Mouse (Mus musculus): ENCODE results near the gene Irf7. TPM values are rescaled to one million over a fixed set of nuclear protein-coding genes. Genes with fewer than 3 reads are reported as not detected.

Irf7 gene
- 33.8 to 42.4 TPM (median 37.0 TPM) in 4 replicates for total RNA-seq (2023)

GRCm38 (mm10) chr7:141265739-141266561 lies at the start of gene Irf7:
TSS of gene Irf7 (minus strand) at chr7:141266481.

GRCm38 (mm10) chr7:141291921-141292582 lies 25.8 kb upstream of the Irf7 start, which contains the start of gene Drd4:
TSS of gene Drd4 (plus strand) at chr7:141292006.

GRCm38 (mm10) chr7:141278766-141279590 lies 12.7 kb upstream of the Irf7 start, which contains the start of gene Sct:
TSS of gene Sct (minus strand) at chr7:141279133.

GRCm38 (mm10) chr7:141276546-141276945 lies 10.3 kb upstream of the Irf7 start, which contains the start of gene Cdhr5:
TSS of gene Cdhr5 (minus strand) at chr7:141276786.

GRCm38 (mm10) chr7:141228279-141229067 lies 37.8 kb downstream of the Irf7 start, which contains the start of gene Phrf1:
TSS of gene Phrf1 (plus strand) at chr7:141228784.

GRCm38 (mm10) chr7:141215101-141215879 lies 51.0 kb downstream of the Irf7 start, which contains the start of gene Rassf7:
TSS of gene Rassf7 (plus strand) at chr7:141215860.

GRCm38 (mm10) chr7:141213605-141214235 lies 52.6 kb downstream of the Irf7 start, which contains the start of gene Lmntd2:
TSS of gene Lmntd2 (minus strand) at chr7:141214080.

Other genes starting within 250 kb of the Irf7 start
- gene Ifitm6, start 248.6 kb downstream of the Irf7 start, total RNA-seq (2023): 1.6 to 1.9 TPM in 2 of 4 replicates, not detected in the others
- not detected in 4 replicates for gene Gm17387, start 237.3 kb downstream of the Irf7 start, total RNA-seq (2023)
- gene B4galnt4, start 205.4 kb downstream of the Irf7 start, total RNA-seq (2023): not detected in 4 replicates
- 21.8 to 29.7 TPM (median 25.9 TPM) in 4 replicates for gene Pkp3, start 188.3 kb downstream of the Irf7 start, total RNA-seq (2023)
- gene Sigirr, start 165.9 kb downstream of the Irf7 start, total RNA-seq (2023): 32.1 to 49.7 TPM (median 39.6 TPM) in 4 replicates
- not detected in 4 replicates for gene Ano9, start 148.7 kb downstream of the Irf7 start, total RNA-seq (2023)
- 8.0 to 9.8 TPM (median 9.4 TPM) in 4 replicates for gene Ptdss2, start 144.1 kb downstream of the Irf7 start, total RNA-seq (2023)
- 61.9 to 82.6 TPM (median 69.3 TPM) in 4 replicates for gene Rnh1, start 93.6 kb downstream of the Irf7 start, total RNA-seq (2023)
- gene Hras, start 72.5 kb downstream of the Irf7 start, total RNA-seq (2023): 23.0 to 30.6 TPM (median 27.5 TPM) in 4 replicates
- gene Lrrc56, start 72.3 kb downstream of the Irf7 start, total RNA-seq (2023): 6.4 to 9.6 TPM (median 7.2 TPM) in 4 replicates
- gene Lmntd2, start 52.4 kb downstream of the Irf7 start, total RNA-seq (2023): 3.9 to 5.0 TPM (median 4.8 TPM) in 4 replicates
- 8.9 to 16.1 TPM (median 13.3 TPM) in 4 replicates for gene Rassf7, start 50.6 kb downstream of the Irf7 start, total RNA-seq (2023)
- 147 to 159 TPM (median 152 TPM) in 4 replicates for gene Phrf1, start 37.7 kb downstream of the Irf7 start, total RNA-seq (2023)
- gene Cdhr5, start 10.3 kb upstream of the Irf7 start, total RNA-seq (2023): not detected in 4 replicates
- gene Sct, start 12.7 kb upstream of the Irf7 start, total RNA-seq (2023): not detected in 4 replicates
- gene Drd4, start 25.5 kb upstream of the Irf7 start, total RNA-seq (2023): not detected in 4 replicates
- gene Deaf1, start 61.2 kb upstream of the Irf7 start, total RNA-seq (2023): 33.5 to 54.6 TPM (median 42.7 TPM) in 4 replicates
- 15.2 to 22.8 TPM (median 16.4 TPM) in 4 replicates for gene Tmem80, start 61.3 kb upstream of the Irf7 start, total RNA-seq (2023)
- 1.0 to 1.3 TPM in 2 of 4 replicates, not detected in the others for gene Eps8l2, start 72.4 kb upstream of the Irf7 start, total RNA-seq (2023)
- gene Taldo1, start 125.7 kb upstream of the Irf7 start, total RNA-seq (2023): 130 to 142 TPM (median 131 TPM) in 4 replicates
- 31.5 to 40.0 TPM (median 35.3 TPM) in 4 replicates for gene Gatd1, start 147.7 kb upstream of the Irf7 start, total RNA-seq (2023)
- gene Cend1, start 163.0 kb upstream of the Irf7 start, total RNA-seq (2023): not detected in 4 replicates
- gene Slc25a22, start 171.4 kb upstream of the Irf7 start, total RNA-seq (2023): 37.9 to 49.5 TPM (median 44.6 TPM) in 4 replicates
- 6.9 to 9.3 TPM (median 7.8 TPM) in 4 replicates for gene Pidd1, start 177.5 kb upstream of the Irf7 start, total RNA-seq (2023)
- gene Rplp2, start 180.9 kb upstream of the Irf7 start, total RNA-seq (2023): 2,356 to 2,462 TPM (median 2,431 TPM) in 4 replicates
- gene Pnpla2, start 188.7 kb upstream of the Irf7 start, total RNA-seq (2023): 48.4 to 57.9 TPM (median 51.2 TPM) in 4 replicates
- gene Cracr2b, start 194.6 kb upstream of the Irf7 start, total RNA-seq (2023): not detected in 4 replicates
- gene Cd151, start 200.9 kb upstream of the Irf7 start, total RNA-seq (2023): 11.2 to 13.1 TPM (median 12.1 TPM) in 4 replicates
- 14.1 to 17.7 TPM (median 14.9 TPM) in 4 replicates for gene Polr2l, start 208.7 kb upstream of the Irf7 start, total RNA-seq (2023)
- 1.0 to 2.8 TPM (median 1.1 TPM) in 4 replicates for gene Tspan4, start 208.8 kb upstream of the Irf7 start, total RNA-seq (2023)

All from B cell, adult 62 days (primary cell).